Mouse (Mus musculus): Measurements from ENCODE around the gene Gipr. TPM values are rescaled to one million over a fixed set of nuclear protein-coding genes. Genes with fewer than 3 reads are reported as not detected.

Gene Gipr
- polyA plus RNA-seq, 1 experiment from 2014 or later = 73.9 TPM

GRCm38 (mm10) chr7:19202065-19202850 is 36.3 kb upstream of the Gipr start:
- Histone ChIP-seq H3K9me3 (replicated peaks) (no peaks in the 10 kb centered on the region), H3K4me3 (no peak overlapping the region), H3K4me2 (no peak overlapping the region), H3K27ac (no peak overlapping the region), H3K4me1 (replicated peaks) (no peaks in the 10 kb centered on the region), H3K36me3 (peaks cover 53% of the 10 kb centered on the region), H3K27me3 (no peaks in the 10 kb centered on the region), H3K9ac (no peak overlapping the region)
- no peak for ATAC-seq (replicated peaks; ENCODE audit: insufficient number of reproducible peaks, insufficient read depth, low FRiP score, low read depth)
- 66% methylated on average over 15 of the region's 15 CpGs for WGBS

GRCm38 (mm10) chr7:19201660-19202059 is 35.7 kb upstream of the Gipr start:
- WGBS = 71% methylated on average over 15 of the region's 15 CpGs
- no peak overlapping the region for H3K9ac ChIP-seq
- no peak overlapping the region for H3K4me3 ChIP-seq
- H3K4me2 ChIP-seq = no peak overlapping the region
- H3K27me3 ChIP-seq = no peaks in the 10 kb centered on the region
- 0 out of 2 replicates have a peak, but pooled peaks have one; percentile 37 for ATAC-seq (replicated peaks; ENCODE audit: insufficient number of reproducible peaks, insufficient read depth, low FRiP score, low read depth)
- H3K9me3 ChIP-seq (replicated peaks) = no peaks in the 10 kb centered on the region
- H3K4me1 ChIP-seq (replicated peaks) = no peaks in the 10 kb centered on the region
- peaks cover 58% of the 10 kb centered on the region for H3K36me3 ChIP-seq
- no peak overlapping the region for H3K27ac ChIP-seq

GRCm38 (mm10) chr7:19197985-19198384 is 32.1 kb upstream of the Gipr start:
- H3K36me3 ChIP-seq = peaks cover 60% of the 10 kb centered on the region
- no peak overlapping the region for H3K9ac ChIP-seq
- no peak overlapping the region for H3K4me2 ChIP-seq
- no peak overlapping the region for H3K27ac ChIP-seq
- no peak overlapping the region for H3K4me3 ChIP-seq
- ATAC-seq (replicated peaks; ENCODE audit: insufficient number of reproducible peaks, insufficient read depth, low FRiP score, low read depth) = no peak
- 31% methylated on average over 2 of the region's 2 CpGs for WGBS
- no peaks in the 10 kb centered on the region for H3K9me3 ChIP-seq (replicated peaks)
- no peaks in the 10 kb centered on the region for H3K27me3 ChIP-seq
- no peaks in the 10 kb centered on the region for H3K4me1 ChIP-seq (replicated peaks)

- WGBS = 49% methylated on average over 6 of the region's 6 CpGs
- Histone ChIP-seq H3K27me3 (no peaks in the 10 kb centered on the region), H3K4me3 (no peak overlapping the region), H3K36me3 (peaks cover 60% of the 10 kb centered on the region), H3K27ac (no peak overlapping the region), H3K9ac (no peak overlapping the region), H3K9me3 (replicated peaks) (no peaks in the 10 kb centered on the region), H3K4me1 (replicated peaks) (peaks cover 1% of the 10 kb centered on the region; the same call in 1 of the 2 replicates), H3K4me2 (no peak overlapping the region)
- ATAC-seq (replicated peaks; ENCODE audit: insufficient number of reproducible peaks, insufficient read depth, low FRiP score, low read depth) = no peak
Observed at GRCm38 (mm10) chr7:19196676-19197075, 30.7 kb upstream of the Gipr start.

GRCm38 (mm10) chr7:19194676-19195075 is 28.7 kb upstream of the Gipr start:
- H3K27ac ChIP-seq = no peak overlapping the region
- no peak for ATAC-seq (replicated peaks; ENCODE audit: insufficient number of reproducible peaks, insufficient read depth, low FRiP score, low read depth)
- no peak overlapping the region for H3K9ac ChIP-seq
- 96% methylated on average over 4 of the region's 4 CpGs for WGBS
- H3K4me2 ChIP-seq = no peak overlapping the region
- H3K27me3 ChIP-seq = no peaks in the 10 kb centered on the region
- H3K36me3 ChIP-seq = peaks cover 62% of the 10 kb centered on the region
- no peak overlapping the region for H3K4me3 ChIP-seq
- H3K4me1 ChIP-seq (replicated peaks) = peaks cover 6% of the 10 kb centered on the region; the same call in 1 of the 2 replicates
- H3K9me3 ChIP-seq (replicated peaks) = no peaks in the 10 kb centered on the region

- H3K4me1 ChIP-seq (replicated peaks) = peaks cover 35% of the 10 kb centered on the region
- ATAC-seq (replicated peaks; ENCODE audit: insufficient number of reproducible peaks, insufficient read depth, low FRiP score, low read depth) = 0 out of 2 replicates have a peak, but pooled peaks have one; percentile 19
- H3K36me3 ChIP-seq = peaks cover 5% of the 10 kb centered on the region; the same call in 1 of the 2 replicates
- H3K9me3 ChIP-seq (replicated peaks) = no peaks in the 10 kb centered on the region
- H3K27me3 ChIP-seq = peaks cover 6% of the 10 kb centered on the region; the same call in 1 of the 2 replicates
- no peak overlapping the region for H3K4me3 ChIP-seq
- no peak overlapping the region for H3K9ac ChIP-seq
- H3K4me2 ChIP-seq = peak overlapping the region; percentile 24
- H3K27ac ChIP-seq = peak overlapping the region; percentile 88
- WGBS = 46% methylated on average over 6 of the region's 6 CpGs
Observed at GRCm38 (mm10) chr7:19184758-19185157, 18.8 kb upstream of the Gipr start.

- Histone ChIP-seq H3K36me3 (peaks cover 4% of the 10 kb centered on the region; the same call in 1 of the 2 replicates), H3K4me2 (no peak overlapping the region), H3K9ac (no peak overlapping the region), H3K27ac (peak overlapping the region; percentile 88), H3K4me1 (replicated peaks) (peaks cover 40% of the 10 kb centered on the region), H3K4me3 (no peak overlapping the region), H3K9me3 (replicated peaks) (no peaks in the 10 kb centered on the region), H3K27me3 (peaks cover 11% of the 10 kb centered on the region)
- ATAC-seq (replicated peaks; ENCODE audit: insufficient number of reproducible peaks, insufficient read depth, low FRiP score, low read depth) = no peak
- WGBS = 68% methylated on average over 2 of the region's 2 CpGs
Observed at GRCm38 (mm10) chr7:19184250-19184649, 18.3 kb upstream of the Gipr start.

- under 1% methylated on average over 27 of the region's 27 CpGs for WGBS
- peak overlapping the region; percentile 61 for H3K27ac ChIP-seq
- H3K9me3 ChIP-seq (replicated peaks) = no peaks in the 10 kb centered on the region
- peak; percentile 44 for ATAC-seq (replicated peaks; ENCODE audit: insufficient number of reproducible peaks, insufficient read depth, low FRiP score, low read depth)
- peak overlapping the region; percentile 70 for H3K9ac ChIP-seq
- H3K36me3 ChIP-seq = no peaks in the 10 kb centered on the region; the same call in 1 of the 2 replicates
- H3K4me2 ChIP-seq = peak overlapping the region; percentile 77
- H3K27me3 ChIP-seq = peaks cover 41% of the 10 kb centered on the region
- peak overlapping the region; percentile 61 for H3K4me3 ChIP-seq
- peaks cover 56% of the 10 kb centered on the region for H3K4me1 ChIP-seq (replicated peaks)
Observed at GRCm38 (mm10) chr7:19180862-19181429, 15.0 kb upstream of the Gipr start.

GRCm38 (mm10) chr7:19179936-19180335 is 14.0 kb upstream of the Gipr start:
- peak overlapping the region; percentile 57; the same call in 1 of the 2 replicates for H3K4me2 ChIP-seq

GRCm38 (mm10) chr7:19179173-19179572 is 13.2 kb upstream of the Gipr start:
- peak overlapping the region; percentile 57 for H3K4me2 ChIP-seq
- WGBS = under 1% methylated on average over 31 of the region's 32 CpGs
- H3K27ac ChIP-seq = no peak overlapping the region
- peak overlapping the region; percentile 31 for H3K4me3 ChIP-seq
- ATAC-seq (replicated peaks; ENCODE audit: insufficient number of reproducible peaks, insufficient read depth, low FRiP score, low read depth) = peak; percentile 17; the same call in 1 of the 2 replicates
- H3K36me3 ChIP-seq = no peaks in the 10 kb centered on the region
- no peaks in the 10 kb centered on the region for H3K9me3 ChIP-seq (replicated peaks)
- peaks cover 42% of the 10 kb centered on the region for H3K4me1 ChIP-seq (replicated peaks)
- H3K27me3 ChIP-seq = peaks cover 53% of the 10 kb centered on the region
- no peak overlapping the region for H3K9ac ChIP-seq

More at GRCm38 (mm10) chr7:19179936-19180335, 14.0 kb upstream of the Gipr start:
- Histone ChIP-seq H3K9me3 (replicated peaks) (no peaks in the 10 kb centered on the region), H3K27ac (no peak overlapping the region), H3K4me1 (replicated peaks) (peaks cover 50% of the 10 kb centered on the region), H3K27me3 (peaks cover 49% of the 10 kb centered on the region), H3K9ac (no peak overlapping the region), H3K36me3 (no peaks in the 10 kb centered on the region), H3K4me3 (0 out of 2 replicates have a peak overlapping the region, but pooled peaks have one; percentile 31)
- WGBS = 41% methylated on average over 6 of the region's 6 CpGs
- no peak for ATAC-seq (replicated peaks; ENCODE audit: insufficient number of reproducible peaks, insufficient read depth, low FRiP score, low read depth)

GRCm38 (mm10) chr7:19178443-19179092 is 12.6 kb upstream of the Gipr start:
- Histone ChIP-seq H3K27ac (no peak overlapping the region), H3K4me1 (replicated peaks) (peaks cover 37% of the 10 kb centered on the region), H3K9ac (no peak overlapping the region), H3K4me2 (peak overlapping the region; percentile 57), H3K9me3 (replicated peaks) (no peaks in the 10 kb centered on the region), H3K27me3 (peaks cover 53% of the 10 kb centered on the region), H3K36me3 (no peaks in the 10 kb centered on the region), H3K4me3 (peak overlapping the region; percentile 31)
- WGBS = 4% methylated on average over 26 of the region's 27 CpGs
- no peak for ATAC-seq (replicated peaks; ENCODE audit: insufficient number of reproducible peaks, insufficient read depth, low FRiP score, low read depth)
